Mouse (Mus musculus): ENCODE measurements around the gene Pde3a.

Gene Pde3a

DNA sequence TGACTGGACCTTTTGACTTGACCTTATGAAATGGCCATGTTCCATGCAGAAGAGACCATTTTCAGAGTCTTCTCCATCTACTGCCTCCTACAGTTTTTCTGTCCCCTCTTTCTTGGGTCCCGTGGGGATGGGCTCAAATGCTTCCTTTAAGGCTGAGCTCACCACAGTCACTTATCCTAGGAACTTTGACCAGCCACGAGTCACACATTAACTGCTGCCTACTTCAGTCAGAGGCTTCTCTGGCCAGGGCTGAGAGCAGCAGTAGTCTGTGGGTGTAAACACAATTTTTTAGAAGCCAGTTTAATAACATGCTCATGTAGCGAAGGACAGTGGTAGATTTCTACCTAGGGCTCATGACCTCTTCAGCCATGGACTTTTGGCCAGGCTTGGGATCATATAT, 79.0 kb downstream of the Pde3a start:
- no peak for DNase-seq (ENCODE audit: low spot score in 2 of 2)

DNA sequence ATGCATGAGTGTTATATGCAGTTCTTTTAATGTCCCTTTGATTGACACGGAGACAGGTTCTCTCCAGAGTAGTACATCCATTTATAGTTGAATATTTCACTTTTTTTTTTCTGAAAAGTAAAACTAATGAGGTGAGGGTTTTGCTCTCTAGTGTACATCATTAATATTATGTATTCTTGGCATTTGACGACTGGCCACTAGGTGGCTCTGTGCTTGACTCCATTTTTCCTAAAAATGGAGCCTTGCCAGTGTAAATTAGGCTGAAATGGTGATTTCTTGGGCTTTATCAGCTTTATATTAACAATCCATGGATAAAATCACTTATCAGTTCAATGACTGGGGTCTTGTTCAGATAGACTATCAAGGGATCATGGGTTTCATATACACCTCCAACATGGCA, 82.4 kb downstream of the Pde3a start:
- no peak for DNase-seq (ENCODE audit: low spot score in 2 of 2)

DNA sequence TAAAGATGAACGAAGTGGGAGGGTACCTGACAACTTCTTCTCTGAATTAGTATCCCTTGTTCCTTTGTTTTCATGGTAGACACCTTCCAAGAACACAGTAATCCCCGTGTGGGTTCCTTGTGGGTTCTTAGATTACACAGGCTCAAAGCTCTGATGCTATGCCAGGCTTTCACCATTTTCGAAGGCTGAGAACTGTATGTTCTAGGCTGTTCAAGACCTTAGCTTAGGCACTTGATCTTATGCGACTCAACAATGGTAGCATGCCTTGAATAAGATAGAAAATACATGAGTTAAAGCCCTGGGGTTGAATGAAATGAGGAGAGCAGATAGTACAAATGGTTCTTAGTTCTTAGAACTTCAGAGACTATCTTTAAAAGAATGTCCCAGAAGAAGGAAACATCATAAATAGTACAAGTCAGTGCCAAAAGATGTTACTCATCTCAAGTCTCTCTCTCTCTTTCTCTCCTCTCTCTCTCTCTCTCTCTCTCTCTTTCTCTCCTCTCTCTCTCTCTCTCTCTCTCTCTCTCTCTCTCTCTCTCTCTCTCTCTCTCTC, 83.6 kb downstream of the Pde3a start:
- DNase-seq (ENCODE audit: low spot score in 2 of 2): no peak

DNA sequence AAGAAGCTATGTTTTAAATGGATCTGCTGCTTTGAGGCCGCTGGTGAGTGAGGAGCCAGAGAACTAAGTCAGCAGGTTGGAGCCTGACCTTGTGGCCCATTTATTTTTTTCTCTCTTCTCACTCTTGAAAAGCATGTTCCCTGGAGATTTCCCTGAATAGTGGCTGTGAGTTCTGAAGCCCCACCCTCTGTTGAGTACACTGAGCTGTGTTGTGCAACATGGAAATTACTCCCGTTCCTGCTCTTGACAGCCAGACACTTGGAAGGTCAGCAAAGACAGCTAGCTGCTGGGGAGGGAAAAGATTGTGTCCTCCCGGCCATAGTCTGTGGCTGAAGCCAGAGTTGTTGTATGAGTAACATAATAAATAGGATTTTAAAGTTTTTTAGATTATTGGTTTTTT, 84.2 kb downstream of the Pde3a start:
- no peak for DNase-seq (ENCODE audit: low spot score in 2 of 2)

DNA sequence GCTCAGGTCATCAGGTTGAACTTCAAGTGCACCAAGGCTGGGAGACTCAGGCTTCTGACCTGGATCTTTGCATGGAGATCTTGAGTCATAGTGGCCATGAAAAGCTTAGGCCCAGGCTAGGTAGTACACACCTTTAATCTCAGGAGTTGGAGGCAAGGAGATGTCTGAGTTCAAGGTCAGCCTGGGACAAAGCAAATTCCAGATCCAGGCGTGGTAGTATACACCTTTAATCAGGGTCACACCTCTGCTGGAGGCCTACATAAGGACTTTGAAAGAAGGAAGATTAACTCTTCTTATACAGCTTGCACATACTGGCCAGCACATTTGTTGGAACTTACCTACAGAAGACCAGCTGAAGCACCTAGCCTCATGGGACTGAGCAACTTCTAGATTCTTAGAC, 86.8 kb downstream of the Pde3a start:
- no peak for DNase-seq (ENCODE audit: low spot score in 2 of 2)

DNA sequence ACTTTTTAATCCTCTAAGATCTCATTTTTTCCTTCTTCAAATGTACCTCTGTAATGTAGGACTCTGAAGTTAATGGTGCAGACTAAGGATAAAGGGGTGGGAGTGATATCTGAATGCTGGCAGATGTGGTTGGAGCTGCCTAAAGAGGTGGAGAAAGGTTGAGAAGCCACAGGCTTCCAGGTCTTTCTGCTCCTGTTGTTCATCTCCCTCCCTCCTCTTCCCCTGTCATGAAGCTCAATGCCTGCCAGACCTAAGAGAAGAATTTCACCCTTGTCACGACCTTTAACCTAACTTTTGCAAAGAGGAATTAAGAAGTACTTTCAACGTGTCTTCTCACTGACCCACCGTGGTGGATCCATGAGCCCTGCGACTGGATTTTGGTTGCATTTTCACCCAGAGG, 87.4 kb downstream of the Pde3a start:
- DNase-seq (ENCODE audit: low spot score in 2 of 2): no peak

DNA sequence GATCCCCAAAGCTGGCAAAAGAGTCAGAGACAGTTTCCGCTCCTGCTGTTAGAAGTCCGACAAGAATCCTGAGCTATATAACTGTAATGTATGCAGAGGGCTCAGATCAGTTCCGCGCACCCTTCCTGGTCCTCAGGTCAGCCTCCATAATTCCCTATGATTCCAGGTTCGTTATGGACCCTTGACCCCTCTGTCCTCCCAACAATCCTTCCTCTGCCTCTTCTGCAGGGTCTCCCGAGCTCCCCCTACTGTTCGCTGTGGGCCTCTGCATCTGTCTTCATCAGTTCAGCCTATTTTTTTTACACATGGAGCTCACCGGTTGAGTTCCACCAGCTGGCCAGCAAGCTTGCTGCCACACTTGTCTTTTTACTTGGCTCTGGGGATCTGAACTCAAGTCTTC, 88.6 kb downstream of the Pde3a start:
- DNase-seq (ENCODE audit: low spot score in 2 of 2): no peak

DNA sequence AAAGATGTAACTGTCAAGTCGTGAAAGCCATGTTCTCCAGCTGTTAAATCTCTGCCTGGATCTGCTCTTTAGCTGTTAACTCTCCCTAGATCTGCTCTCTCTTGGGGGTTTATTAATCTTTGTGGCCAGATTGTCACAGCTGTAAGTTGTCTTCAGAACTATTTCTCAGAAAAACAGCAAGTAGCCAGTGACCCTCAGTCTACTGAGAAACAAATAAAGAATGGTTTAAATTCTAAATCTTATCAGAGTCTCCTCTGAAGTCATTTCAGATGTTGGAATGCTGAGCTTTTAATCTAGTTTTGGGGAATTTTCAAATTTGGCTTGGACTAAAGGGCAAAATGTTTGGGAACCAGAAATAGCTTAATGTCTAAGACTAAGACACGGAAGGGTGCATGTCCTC, 92.3 kb downstream of the Pde3a start:
- no peak for DNase-seq (ENCODE audit: low spot score in 2 of 2)

DNA sequence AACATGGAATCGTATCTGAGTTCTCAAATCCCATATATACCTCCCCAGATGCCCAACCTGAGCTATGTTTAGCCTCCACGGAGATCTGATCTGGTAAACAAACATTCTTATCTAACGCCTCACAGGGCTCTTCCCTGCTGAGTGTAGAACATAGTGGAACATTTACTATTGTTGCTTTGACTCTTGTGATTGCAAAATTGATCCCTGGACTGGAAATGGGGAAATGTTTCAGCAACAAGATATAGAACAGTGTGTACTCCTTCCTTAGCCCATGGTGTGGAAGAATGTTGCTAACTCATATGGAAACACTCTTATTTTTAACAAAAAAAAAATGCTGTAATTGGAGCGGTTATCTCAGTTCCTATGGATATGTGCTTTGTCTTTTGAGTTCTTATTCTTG, 98.8 kb downstream of the Pde3a start:
- DNase-seq (ENCODE audit: low spot score in 2 of 2): no peak

DNA sequence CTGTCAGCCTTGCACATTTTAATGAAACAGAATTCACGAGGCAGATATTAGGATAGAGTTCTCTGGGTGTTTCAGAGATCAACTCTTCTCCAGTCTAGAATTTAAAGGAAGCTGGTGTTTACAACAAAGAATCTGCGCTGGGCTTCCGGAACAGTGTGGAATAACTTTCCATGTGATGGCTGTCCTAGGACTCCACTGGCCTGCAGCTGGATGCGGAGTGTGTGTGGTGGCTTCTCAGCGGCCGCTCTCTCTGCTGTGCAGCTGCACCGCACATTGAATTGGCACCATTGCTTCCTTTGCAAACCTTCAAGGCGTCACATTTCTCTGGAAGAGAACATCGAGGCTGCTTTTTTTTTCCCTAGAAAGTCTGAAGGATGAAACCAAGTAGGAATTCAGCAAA, 99.5 kb downstream of the Pde3a start:
- no peak for DNase-seq (ENCODE audit: low spot score in 2 of 2)

DNA sequence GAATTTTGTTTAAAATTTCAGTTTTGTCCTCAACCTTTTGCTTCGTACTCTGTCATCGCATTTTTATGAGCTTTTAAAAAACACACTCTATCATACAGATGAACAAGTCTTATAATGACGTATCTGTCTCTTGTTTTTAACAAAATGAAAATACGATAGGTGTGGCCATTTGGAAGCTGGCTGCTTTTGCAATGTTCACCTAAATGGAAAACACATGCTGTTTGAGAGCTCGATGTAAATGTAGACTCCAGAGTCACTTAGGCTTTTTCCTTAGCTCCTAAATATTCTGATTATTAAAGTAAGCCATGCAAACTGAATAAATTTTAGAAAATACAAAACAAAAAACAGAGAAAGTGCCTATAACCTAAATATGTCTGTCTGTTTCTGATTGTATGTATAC, 101.2 kb downstream of the Pde3a start:
- no peak for DNase-seq (ENCODE audit: low spot score in 2 of 2)

DNA sequence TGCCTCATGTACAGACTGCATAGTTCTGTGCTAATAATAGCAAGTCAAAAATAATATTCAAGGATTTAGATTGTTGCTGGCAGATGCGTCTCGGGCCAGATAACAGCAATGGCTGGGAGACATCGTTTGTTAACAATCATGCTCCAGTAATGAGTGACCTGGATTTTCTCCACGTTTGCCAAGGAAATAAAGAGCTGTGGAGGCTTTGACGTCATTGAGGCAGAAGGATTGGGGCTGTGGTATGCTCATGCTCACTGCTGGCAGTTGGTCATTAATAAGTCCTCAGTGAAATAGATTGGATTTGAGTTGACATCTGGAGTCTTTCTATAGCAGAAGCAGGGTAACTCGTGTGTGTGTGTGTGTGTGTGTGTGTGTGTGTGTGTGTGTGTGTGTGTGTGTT, 103.2 kb downstream of the Pde3a start:
- no peak for DNase-seq (ENCODE audit: low spot score in 2 of 2)

DNA sequence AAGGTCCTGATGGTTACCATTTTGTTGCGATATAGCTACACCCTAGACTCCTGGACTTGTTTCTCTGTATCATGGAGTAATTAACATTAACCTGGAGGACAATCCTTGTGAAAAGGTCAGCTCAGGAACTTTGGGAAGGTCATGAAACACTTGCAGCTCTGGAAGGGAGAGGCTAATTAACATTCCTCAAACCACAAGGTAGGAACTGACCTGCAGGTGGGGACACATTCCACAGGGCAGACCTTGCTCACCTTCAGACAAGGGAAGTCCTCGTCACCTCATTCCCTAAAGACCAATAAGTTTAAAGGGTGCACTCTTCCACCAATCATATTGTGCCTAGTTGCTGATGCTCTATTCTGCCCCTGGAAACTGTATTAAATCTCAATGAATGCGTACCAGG, 114.6 kb downstream of the Pde3a start:
- DNase-seq (ENCODE audit: low spot score in 2 of 2): no peak

DNA sequence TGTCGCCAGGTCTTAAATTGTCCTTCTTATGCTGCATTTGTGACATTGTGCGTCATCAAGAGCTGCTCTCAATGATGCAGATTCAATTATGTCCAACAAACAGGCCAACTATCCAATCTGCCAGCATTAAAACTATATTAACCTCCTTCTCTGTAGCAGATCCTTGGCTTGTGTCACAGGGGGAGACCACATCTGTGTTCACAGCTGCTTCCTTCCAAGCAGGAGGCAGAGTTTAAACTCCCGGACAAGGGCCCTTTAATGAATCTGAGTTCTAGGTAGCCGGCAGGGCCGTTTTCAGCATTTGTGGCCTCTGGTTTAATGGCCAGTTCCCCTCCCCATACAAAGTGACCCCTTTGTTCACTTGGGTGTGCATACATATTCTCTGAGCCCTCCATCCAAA, 118.0 kb downstream of the Pde3a start:
- no peak for DNase-seq (ENCODE audit: low spot score in 2 of 2)

DNA sequence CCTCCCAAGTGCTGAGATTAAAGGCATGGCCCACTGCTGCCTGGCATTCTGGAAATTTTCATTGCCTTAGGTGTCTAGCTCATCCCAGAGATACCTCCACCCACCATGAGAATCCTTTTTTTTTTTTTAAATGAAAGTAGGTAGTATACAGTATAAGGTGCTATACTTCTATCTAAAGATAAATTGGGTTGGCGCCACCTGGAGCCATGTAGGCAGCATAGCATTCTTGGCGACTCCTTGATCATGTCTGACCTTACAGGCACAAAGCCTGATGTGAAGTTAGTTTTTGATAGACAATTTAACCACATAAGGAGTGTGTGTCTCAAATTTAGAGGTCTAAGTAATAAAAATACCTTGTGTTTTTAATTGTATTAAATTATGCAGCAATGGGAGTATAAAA, 123.6 kb downstream of the Pde3a start:
- no peak for DNase-seq (ENCODE audit: low spot score in 2 of 2)

DNA sequence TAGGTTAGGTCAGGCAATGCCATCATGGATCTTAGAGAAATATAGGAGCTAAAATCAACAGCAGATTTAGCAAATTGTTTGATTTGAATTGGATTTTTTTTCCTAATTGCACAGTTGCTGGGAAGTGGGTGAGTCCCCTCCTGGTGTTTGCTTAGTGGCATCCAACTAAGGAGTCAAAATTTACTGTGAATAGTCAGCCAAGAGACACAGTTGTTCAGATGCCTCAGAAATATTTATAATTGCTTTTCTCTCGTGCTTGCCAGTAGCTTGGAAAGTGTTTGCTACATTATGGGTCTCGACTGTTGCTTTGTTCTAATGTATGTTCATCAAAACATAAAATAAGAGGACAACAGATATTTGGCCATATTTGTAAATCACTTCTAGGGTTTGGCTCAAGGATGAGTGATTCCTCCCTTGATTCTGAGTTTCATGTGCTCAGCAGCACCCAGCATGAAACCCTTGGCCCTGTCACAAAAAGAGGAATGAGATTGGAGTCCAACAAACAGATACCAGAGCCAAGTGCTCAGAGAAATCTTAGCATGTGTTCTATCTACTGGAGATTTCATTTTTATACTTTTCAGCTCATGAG, 125.5 kb downstream of the Pde3a start:
- no peak for DNase-seq (ENCODE audit: low spot score in 2 of 2)

DNA sequence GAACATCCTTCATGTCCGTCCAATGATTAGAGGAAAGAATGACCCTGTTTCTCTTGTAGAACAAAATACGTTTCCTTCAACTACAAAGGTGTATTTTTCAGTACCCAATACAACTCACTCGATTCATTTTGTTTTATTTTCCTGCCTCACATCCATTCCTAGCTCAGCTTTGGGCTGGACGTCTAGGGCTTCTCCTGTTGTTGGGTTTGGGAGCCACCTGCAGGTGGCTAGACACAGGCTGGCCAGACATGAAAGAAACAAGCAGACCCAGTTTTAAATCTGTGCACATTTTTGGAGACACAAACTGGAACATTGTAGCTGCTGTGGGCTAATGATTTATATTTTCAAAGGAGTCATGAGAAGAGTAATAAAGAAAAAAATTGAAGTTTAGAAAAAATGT, 126.1 kb downstream of the Pde3a start:
- DNase-seq (ENCODE audit: low spot score in 2 of 2): no peak

DNA sequence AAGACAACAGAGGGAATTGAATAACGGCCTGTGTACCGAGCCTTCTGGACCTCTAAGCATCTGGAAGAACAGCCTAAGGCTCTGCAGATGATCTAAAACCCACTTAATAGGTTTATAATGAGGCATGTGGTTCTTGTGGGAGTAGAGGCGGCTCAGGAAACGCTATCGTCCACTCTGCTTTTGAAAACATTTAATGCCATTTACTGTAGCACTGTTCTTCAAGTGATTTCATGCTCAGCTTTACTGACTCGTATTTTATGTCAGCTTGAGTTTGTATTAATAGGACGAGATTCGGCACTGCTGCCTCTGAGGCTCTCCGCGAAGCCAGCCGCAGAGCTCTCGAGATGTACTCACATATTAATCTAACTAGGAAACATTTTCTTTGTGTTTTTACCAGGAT, 131.9 kb downstream of the Pde3a start:
- no peak for DNase-seq (ENCODE audit: low spot score in 2 of 2)

DNA sequence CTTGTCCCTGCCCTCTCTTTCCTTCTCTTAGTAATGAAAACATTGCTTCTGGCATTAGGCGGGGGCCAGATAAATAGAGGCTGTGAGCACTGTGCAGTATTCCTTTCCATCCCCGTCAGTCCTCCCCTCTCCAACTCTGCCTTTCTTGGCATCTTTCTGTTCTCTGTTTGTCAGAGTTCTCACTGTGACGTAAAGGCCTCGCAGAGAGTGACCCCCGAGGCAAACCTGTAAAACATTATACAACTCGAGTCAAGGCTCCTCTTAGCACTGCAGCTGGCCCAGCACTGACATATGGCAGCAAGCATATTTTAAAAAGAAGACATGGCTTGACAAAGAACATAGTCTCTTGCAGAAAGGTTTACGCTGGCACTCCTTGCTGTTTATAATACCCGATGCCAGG, 132.4 kb downstream of the Pde3a start:
- DNase-seq (ENCODE audit: low spot score in 2 of 2): no peak

DNA sequence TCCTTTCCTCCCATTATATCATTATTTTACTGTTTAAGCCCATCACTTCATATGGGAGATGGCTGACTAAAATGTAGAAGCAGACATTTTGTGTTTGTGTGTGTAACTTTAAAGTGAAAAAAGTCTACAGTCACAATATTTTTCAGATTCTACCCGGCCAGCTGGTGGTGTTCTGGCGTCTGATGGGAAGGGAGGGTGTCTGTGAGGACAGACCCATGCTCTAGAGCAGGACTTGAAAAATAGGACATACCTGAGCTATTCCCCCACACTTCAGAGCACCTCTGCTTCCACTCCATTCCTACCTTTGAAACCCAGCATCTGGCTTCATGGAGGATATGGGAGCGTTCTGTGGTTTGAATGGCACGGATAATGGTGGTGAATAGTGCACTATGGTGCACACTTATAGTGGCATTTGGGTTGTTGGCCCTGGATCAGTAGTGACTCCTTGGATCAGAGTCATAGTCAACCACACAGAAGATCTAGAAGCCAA, 132.9 kb downstream of the Pde3a start:
- DNase-seq (ENCODE audit: low spot score in 2 of 2): no peak

DNA sequence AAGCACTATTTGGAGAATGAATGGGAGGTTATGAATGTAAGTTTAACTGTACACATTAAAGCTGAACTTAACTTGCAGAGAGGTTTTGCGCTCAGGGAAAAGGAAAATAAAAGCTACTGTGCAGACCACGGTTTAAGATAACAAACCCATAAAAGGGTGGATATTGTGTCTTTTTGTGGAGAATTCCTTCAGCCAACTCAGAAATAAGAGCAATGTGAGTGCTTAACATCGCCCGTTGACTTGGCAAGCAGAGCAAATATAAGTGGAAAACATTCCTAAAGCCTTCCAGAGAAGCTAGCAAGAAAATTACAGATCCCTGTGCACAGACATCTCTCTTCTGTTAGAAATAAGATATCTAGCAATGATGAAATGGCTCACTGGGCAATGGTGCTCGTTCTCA, 139.0 kb downstream of the Pde3a start:
- DNase-seq (ENCODE audit: low spot score in 2 of 2): no peak

DNA sequence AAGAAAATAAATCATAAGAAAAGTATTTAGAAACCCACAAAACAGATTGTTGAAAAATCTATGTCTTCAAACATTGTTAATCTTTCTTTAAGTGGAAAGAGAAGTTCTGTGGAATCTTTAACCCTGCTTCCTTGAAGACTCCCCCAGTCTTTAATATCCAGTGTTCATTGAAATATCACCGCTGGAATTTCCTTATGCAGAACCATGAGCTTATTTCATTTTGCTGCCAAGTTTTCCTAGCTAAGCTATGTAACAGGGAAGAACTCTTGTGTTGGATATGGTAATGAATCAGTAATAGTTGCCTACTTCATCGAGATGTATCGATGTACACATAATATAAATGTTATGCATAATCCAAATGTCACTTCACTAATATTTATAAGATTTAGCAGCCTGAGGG, 146.9 kb downstream of the Pde3a start:
- no peak for DNase-seq (ENCODE audit: low spot score in 2 of 2)

DNA sequence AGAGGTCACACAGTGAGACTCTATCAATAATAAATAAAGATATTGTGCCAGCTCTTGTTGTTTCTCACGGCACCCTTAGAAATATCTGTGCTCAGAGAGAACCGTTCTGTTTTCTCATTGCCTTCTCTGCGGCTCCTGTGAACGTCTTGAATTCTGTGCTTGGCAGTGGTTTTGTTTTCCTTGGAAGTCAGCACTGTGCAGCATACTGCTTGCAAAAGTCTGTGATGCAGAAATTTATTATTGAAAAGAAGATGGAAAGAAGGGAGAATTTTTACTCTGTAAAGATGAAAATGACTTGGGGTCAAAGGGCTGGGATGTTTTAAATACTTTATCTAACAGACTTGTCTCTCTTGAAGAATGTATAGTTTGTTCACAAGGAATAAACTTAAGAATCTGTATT, 150.3 kb downstream of the Pde3a start:
- no peak for DNase-seq (ENCODE audit: low spot score in 2 of 2)

DNA sequence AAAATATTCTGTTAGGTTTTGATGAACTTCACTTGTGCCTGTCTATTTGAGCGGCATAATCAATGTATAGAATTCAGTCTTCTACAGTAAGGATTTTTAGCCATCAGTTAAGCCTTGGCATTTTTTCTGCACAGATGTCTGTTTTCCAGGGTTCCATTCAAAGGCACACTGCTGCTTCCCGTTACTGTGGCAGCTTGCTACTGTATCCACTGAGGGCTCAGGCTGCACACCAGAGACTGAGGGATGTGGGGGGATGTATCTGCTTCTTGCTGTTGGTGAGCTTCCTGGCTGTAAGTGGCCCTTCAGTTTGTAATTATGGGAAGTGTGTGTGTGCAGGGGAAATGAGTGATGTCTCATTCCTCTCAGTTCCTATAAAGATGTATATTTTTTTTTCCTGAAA, 154.9 kb downstream of the Pde3a start:
- DNase-seq (ENCODE audit: low spot score in 2 of 2): no peak
